Comparison of ENCODE assay signal across 10 mouse cellular contexts in genomic region chr5:102503066-102503465, GRCm38 (mm10).
"Had no signal": no experiment of that assay in that cellular context is flagged by ENCODE, and none has a peak within 500 bp of the region (broad histone marks: within the 10 kb centered on the region; RNA-seq: fewer than 3 reads in every experiment).

No protein-coding gene starts in this region.

- H3K36me3 ChIP-seq: limb, embryonic 12.5 days; midbrain, embryonic 13.5 days had no signal

- H3K4me3 ChIP-seq: layer of hippocampus, adult 2 months; limb, embryonic 12.5 days; midbrain, embryonic 13.5 days had no signal

- H3K9me3 ChIP-seq: limb, embryonic 12.5 days; midbrain, embryonic 13.5 days had no signal

- ATAC-seq: intestine, embryonic 16.5 days; midbrain, embryonic 13.5 days had no signal

- DNase-seq: liver; lung, adult 2 months; lung, postnatal 14 days; right cerebral cortex, postnatal 14 days; thymus, postnatal 4 days had no signal

- H3K27ac ChIP-seq: layer of hippocampus, adult 2 months; limb, embryonic 12.5 days; liver, embryonic 14.5 days; midbrain, embryonic 13.5 days had no signal

- H3K27me3 ChIP-seq: limb, embryonic 12.5 days; midbrain, embryonic 13.5 days had no signal

- H3K9ac ChIP-seq: limb, embryonic 12.5 days; liver, embryonic 14.5 days; midbrain, embryonic 13.5 days had no signal

- H3K4me1 ChIP-seq: limb, embryonic 12.5 days; midbrain, embryonic 13.5 days had no signal

- H3K4me2 ChIP-seq: limb, embryonic 12.5 days; midbrain, embryonic 13.5 days had no signal
